Mouse (Mus musculus): ENCODE data around the gene Reep1. TPM values are rescaled to one million over a fixed set of nuclear protein-coding genes. Genes with fewer than 3 reads are reported as not detected.

Reep1 gene
- polyA plus RNA-seq (2014; fragmentation: Nextera tagmentation; extraction: Ambion mirVana) = 19.0 and 23.6 TPM in 2 replicates

DNA sequence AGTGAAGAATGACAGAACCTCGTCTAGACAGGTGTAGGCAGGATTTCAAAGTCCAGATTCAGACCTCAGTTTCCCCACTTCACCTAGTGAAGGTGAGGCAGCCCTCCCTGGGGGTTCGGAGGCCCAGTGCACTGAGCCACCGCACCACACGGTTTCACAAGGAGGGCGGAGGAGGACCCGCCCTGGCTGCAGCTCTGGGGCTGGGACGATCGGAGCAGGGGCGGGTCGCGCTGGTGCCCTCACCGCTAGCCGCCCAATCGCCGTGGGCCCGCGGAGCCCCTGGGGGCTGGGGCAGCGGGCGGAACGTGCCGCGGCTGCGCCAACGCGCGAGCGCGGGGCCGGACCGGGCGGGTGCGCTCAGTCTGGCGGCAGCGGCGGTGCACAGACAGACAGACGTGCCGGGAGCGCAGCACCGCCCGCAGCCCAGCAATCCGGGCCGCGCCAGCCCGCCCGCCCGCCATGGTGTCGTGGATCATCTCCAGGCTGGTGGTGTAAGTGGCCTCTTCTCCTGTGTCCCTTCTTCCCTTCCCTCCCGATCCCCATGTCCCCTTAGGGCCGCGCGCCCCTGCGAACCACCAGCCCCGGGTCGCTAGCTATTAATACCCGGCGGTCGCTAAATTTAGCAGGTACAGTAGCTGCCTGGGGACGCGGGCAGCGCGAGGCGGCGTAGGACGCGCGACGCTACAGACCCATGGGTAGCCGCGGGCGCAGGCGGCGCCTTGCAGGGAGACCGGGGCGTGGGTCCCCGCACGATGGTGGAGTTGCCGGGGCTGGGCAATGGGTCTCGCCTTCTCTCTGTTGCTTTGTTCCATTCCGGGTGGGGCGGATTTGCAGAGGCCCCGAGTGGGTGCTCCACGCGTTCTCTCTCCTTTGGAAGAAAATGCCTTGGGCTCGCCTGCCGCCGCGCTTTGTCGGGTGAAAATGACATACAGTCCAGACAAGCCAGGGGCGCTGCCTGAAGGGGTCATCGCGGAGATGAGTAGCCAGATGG is at the start of gene Reep1:
Reep1 (plus strand) TSS at position 51 of the 991 bp plus-strand sequence.
- under 1% methylated on average over 85 of the region's 91 CpGs for WGBS
- peaks cover 8% of the 10 kb centered on the region in 2 experiments; a peak in 3 of 4 replicates for H3K4me1 ChIP-seq (ENCODE audit: control insufficient read depth in 2 of 2, insufficient read depth in 2 of 2, low read length in 2 of 2)
- H3K4me3 ChIP-seq (ENCODE audit: control insufficient read depth in 1 of 2, insufficient read depth in 1 of 2, low read depth in 1 of 2, low read length in 2 of 2) = peak within 1 kb of the TSS; percentile 57
- no peaks in the 10 kb centered on the region for H3K36me3 ChIP-seq (ENCODE audit: control insufficient read depth, insufficient read depth, low read length)
- peak within 1 kb of the TSS; percentile 83 for H3K9ac ChIP-seq (ENCODE audit: low read length)
- peak within 1 kb of the TSS; percentile 85 to 88 for H3K27ac ChIP-seq (replicated peaks in 1 of 2; ENCODE audit: control insufficient read depth in 1 of 2, insufficient read depth in 1 of 2, low read depth in 2 of 2, low read length in 2 of 2)
- H3K9me3 ChIP-seq (ENCODE audit: control insufficient read depth, low read length) = no peaks in the 10 kb centered on the region
- peak; percentile 89 for ATAC-seq (ENCODE audit: insufficient number of reproducible peaks, insufficient read depth, low FRiP score, low read depth)
- no peaks in the 10 kb centered on the region for H3K27me3 ChIP-seq (ENCODE audit: control insufficient read depth, insufficient read depth, low read length)
- H3K4me2 ChIP-seq (ENCODE audit: low read length) = peak within 1 kb of the TSS; percentile 76

DNA sequence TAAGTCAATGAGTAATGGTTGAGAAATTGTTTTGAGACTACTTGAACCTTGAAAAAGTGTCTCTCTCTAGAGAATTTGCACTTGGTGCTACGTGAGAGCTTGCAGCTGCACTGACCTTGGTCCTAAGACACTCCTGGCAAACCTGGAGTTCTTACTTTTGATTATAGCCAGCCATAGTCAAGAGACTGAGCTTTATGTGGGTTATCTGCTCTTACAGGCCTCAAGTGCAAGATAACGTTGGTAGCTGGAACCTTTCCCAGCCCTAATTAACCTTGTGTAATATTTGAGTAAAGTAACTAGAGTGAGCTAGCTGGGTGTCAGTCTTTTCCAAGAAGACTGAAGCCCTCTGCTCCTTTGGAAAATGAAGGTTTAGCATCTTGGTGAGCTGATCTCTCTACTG is 49.1 kb upstream of the Reep1 start:
- Histone ChIP-seq H3K9ac (ENCODE audit: low read length) (no peak overlapping the region), H3K9me3 (ENCODE audit: control insufficient read depth, low read length) (no peaks in the 10 kb centered on the region), H3K27ac (replicated peaks in 1 of 2; ENCODE audit: control insufficient read depth in 1 of 2, insufficient read depth in 1 of 2, low read depth in 2 of 2, low read length in 2 of 2) (peak overlapping the region; percentile 33 to 65), H3K4me3 (ENCODE audit: control insufficient read depth in 1 of 2, insufficient read depth in 1 of 2, low read depth in 1 of 2, low read length in 2 of 2) (no peak overlapping the region), H3K27me3 (ENCODE audit: control insufficient read depth, insufficient read depth, low read length) (no peaks in the 10 kb centered on the region), H3K36me3 (ENCODE audit: control insufficient read depth, insufficient read depth, low read length) (no peaks in the 10 kb centered on the region), H3K4me1 (ENCODE audit: control insufficient read depth in 2 of 2, insufficient read depth in 2 of 2, low read length in 2 of 2) (peaks cover 7 to 30% of the 10 kb centered on the region in 2 experiments; a peak in 3 of 4 replicates), H3K4me2 (ENCODE audit: low read length) (no peak overlapping the region)
- ATAC-seq (ENCODE audit: insufficient number of reproducible peaks, insufficient read depth, low FRiP score, low read depth) = no peak
- WGBS = 10% methylated on average over 2 of the region's 2 CpGs

DNA sequence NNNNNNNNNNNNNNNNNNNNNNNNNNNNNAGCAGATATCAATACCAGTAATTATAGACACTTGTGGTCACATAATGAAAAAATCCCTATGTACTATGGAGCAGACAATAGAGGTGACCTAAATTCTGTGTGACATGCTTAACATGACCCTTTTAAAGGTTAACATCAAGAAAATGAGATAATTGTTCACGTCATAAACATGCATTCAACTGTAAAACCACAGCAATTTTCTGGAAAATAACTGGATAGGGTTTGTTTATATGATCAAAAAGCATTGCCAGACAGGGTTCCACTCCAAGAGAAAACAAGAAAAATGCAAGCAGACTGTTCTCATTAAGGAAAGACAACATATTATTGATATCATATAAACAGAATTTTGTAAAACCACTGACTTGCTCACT is 42.9 kb upstream of the Reep1 start:
- H3K27ac ChIP-seq (replicated peaks in 1 of 2; ENCODE audit: control insufficient read depth in 1 of 2, insufficient read depth in 1 of 2, low read depth in 2 of 2, low read length in 2 of 2) = no peak overlapping the region
- WGBS = 94% methylated on average over 1 of the region's 1 CpGs
- H3K4me2 ChIP-seq (ENCODE audit: low read length) = no peak overlapping the region
- no peaks in the 10 kb centered on the region for H3K36me3 ChIP-seq (ENCODE audit: control insufficient read depth, insufficient read depth, low read length)
- peaks cover 3 to 6% of the 10 kb centered on the region in 2 experiments; a peak in 2 of 4 replicates for H3K4me1 ChIP-seq (ENCODE audit: control insufficient read depth in 2 of 2, insufficient read depth in 2 of 2, low read length in 2 of 2)
- H3K4me3 ChIP-seq (ENCODE audit: control insufficient read depth in 1 of 2, insufficient read depth in 1 of 2, low read depth in 1 of 2, low read length in 2 of 2) = no peak overlapping the region
- no peaks in the 10 kb centered on the region for H3K9me3 ChIP-seq (ENCODE audit: control insufficient read depth, low read length)
- no peak overlapping the region for H3K9ac ChIP-seq (ENCODE audit: low read length)
- no peaks in the 10 kb centered on the region for H3K27me3 ChIP-seq (ENCODE audit: control insufficient read depth, insufficient read depth, low read length)
- no peak for ATAC-seq (ENCODE audit: insufficient number of reproducible peaks, insufficient read depth, low FRiP score, low read depth)

DNA sequence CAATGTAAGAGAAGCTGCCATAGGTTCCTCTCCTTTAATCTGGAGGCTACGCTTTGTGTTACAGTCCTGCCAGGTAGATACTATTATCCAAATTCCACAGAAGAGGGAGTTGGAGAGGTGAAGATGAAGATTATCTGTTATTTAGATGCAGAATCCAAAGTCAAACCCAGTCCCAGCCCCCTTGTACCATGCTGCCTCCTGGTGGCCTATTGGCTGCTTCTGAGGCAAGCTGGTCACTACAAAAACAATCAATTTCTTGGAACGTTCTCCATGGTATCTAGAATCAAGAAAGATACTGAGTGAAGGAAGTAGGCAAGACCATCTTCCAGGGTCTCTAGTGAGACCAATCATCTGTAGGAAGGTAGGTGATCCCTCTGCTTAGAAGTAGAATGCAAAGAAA is 34.2 kb upstream of the Reep1 start:
- Histone ChIP-seq H3K9me3 (ENCODE audit: control insufficient read depth, low read length) (no peaks in the 10 kb centered on the region), H3K9ac (ENCODE audit: low read length) (no peak overlapping the region), H3K4me3 (ENCODE audit: control insufficient read depth in 1 of 2, insufficient read depth in 1 of 2, low read depth in 1 of 2, low read length in 2 of 2) (no peak overlapping the region), H3K27me3 (ENCODE audit: control insufficient read depth, insufficient read depth, low read length) (no peaks in the 10 kb centered on the region), H3K4me1 (ENCODE audit: control insufficient read depth in 2 of 2, insufficient read depth in 2 of 2, low read length in 2 of 2) (no peaks in the 10 kb centered on the region), H3K36me3 (ENCODE audit: control insufficient read depth, insufficient read depth, low read length) (no peaks in the 10 kb centered on the region), H3K27ac (replicated peaks in 1 of 2; ENCODE audit: control insufficient read depth in 1 of 2, insufficient read depth in 1 of 2, low read depth in 2 of 2, low read length in 2 of 2) (no peak overlapping the region), H3K4me2 (ENCODE audit: low read length) (no peak overlapping the region)
- no peak for ATAC-seq (ENCODE audit: insufficient number of reproducible peaks, insufficient read depth, low FRiP score, low read depth)
- WGBS = 57% methylated on average over 2 of the region's 2 CpGs

DNA sequence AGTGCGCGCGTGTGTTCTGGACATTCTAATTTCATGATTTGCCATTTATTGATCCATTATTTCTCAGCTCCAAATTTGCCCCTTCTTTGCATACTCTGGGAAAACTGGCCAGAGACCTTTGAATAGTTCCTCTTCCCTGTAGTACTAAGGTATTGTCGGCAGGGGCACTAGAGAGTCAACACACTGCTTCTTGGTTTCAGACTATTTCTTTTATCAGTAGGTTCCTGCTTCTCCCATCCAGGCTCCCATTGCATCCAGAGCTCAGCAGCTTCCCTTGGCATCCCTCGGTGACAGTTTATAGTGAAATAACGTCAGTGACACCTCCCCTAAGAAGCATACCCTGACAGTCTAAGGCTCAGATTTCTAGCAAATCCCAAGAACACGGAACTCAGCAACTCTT is 28.5 kb upstream of the Reep1 start:
- H3K4me3 ChIP-seq (ENCODE audit: control insufficient read depth in 1 of 2, insufficient read depth in 1 of 2, low read depth in 1 of 2, low read length in 2 of 2) = no peak overlapping the region
- H3K9ac ChIP-seq (ENCODE audit: low read length) = no peak overlapping the region
- no peaks in the 10 kb centered on the region for H3K4me1 ChIP-seq (ENCODE audit: control insufficient read depth in 2 of 2, insufficient read depth in 2 of 2, low read length in 2 of 2)
- WGBS = 59% methylated on average over 7 of the region's 7 CpGs
- H3K27me3 ChIP-seq (ENCODE audit: control insufficient read depth, insufficient read depth, low read length) = no peaks in the 10 kb centered on the region
- no peaks in the 10 kb centered on the region for H3K9me3 ChIP-seq (ENCODE audit: control insufficient read depth, low read length)
- H3K27ac ChIP-seq (replicated peaks in 1 of 2; ENCODE audit: control insufficient read depth in 1 of 2, insufficient read depth in 1 of 2, low read depth in 2 of 2, low read length in 2 of 2) = no peak overlapping the region
- no peak for ATAC-seq (ENCODE audit: insufficient number of reproducible peaks, insufficient read depth, low FRiP score, low read depth)
- no peaks in the 10 kb centered on the region for H3K36me3 ChIP-seq (ENCODE audit: control insufficient read depth, insufficient read depth, low read length)
- H3K4me2 ChIP-seq (ENCODE audit: low read length) = no peak overlapping the region

DNA sequence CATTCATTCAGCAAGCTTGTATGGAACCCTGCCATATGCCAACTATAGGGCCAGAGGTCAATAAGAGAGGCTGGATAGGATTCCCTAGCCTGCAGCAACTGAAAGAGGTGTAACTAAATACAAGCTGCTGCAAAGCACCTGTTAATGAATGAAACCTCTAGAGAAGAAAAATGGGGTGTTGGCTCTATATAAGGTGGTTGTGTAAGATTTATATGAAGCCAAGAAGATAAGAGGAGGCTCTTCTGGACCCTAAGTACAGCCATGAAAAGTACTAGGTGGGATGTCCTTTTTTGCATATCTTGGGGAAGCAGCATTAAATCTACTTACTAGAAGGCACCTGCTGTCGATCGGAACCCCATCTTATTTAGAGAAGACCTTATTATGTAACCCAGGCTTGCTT is 12.2 kb upstream of the Reep1 start:
- no peak overlapping the region for H3K4me3 ChIP-seq (ENCODE audit: control insufficient read depth in 1 of 2, insufficient read depth in 1 of 2, low read depth in 1 of 2, low read length in 2 of 2)
- H3K36me3 ChIP-seq (ENCODE audit: control insufficient read depth, insufficient read depth, low read length) = no peaks in the 10 kb centered on the region
- no peaks in the 10 kb centered on the region for H3K9me3 ChIP-seq (ENCODE audit: control insufficient read depth, low read length)
- H3K4me1 ChIP-seq (ENCODE audit: control insufficient read depth in 2 of 2, insufficient read depth in 2 of 2, low read length in 2 of 2) = no peaks in the 10 kb centered on the region
- H3K4me2 ChIP-seq (ENCODE audit: low read length) = no peak overlapping the region
- no peak overlapping the region for H3K27ac ChIP-seq (replicated peaks in 1 of 2; ENCODE audit: control insufficient read depth in 1 of 2, insufficient read depth in 1 of 2, low read depth in 2 of 2, low read length in 2 of 2)
- H3K9ac ChIP-seq (ENCODE audit: low read length) = no peak overlapping the region
- H3K27me3 ChIP-seq (ENCODE audit: control insufficient read depth, insufficient read depth, low read length) = no peaks in the 10 kb centered on the region
- no peak for ATAC-seq (ENCODE audit: insufficient number of reproducible peaks, insufficient read depth, low FRiP score, low read depth)
- 91% methylated on average over 2 of the region's 2 CpGs for WGBS

DNA sequence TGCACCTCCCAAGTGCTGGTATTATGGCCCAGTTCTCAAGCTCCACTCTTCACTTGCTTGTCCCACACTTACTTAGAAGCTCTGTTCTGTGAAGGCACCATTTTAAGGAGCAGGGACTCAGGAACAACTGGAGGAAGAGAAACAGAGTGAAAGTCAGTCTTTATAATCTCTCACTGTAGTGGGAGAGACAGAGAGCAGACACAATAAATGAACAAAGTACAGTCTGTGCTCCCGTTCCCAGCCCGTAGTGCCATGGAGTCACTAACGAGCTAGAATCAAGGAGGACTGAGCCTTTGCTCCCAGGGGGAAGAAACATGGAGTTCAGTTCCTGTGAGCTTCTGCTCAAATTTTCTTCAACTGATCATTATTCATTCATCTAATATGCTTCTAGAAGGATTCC is 11.8 kb upstream of the Reep1 start:
- Histone ChIP-seq H3K9me3 (ENCODE audit: control insufficient read depth, low read length) (no peaks in the 10 kb centered on the region), H3K36me3 (ENCODE audit: control insufficient read depth, insufficient read depth, low read length) (no peaks in the 10 kb centered on the region), H3K27ac (replicated peaks in 1 of 2; ENCODE audit: control insufficient read depth in 1 of 2, insufficient read depth in 1 of 2, low read depth in 2 of 2, low read length in 2 of 2) (no peak overlapping the region), H3K4me3 (ENCODE audit: control insufficient read depth in 1 of 2, insufficient read depth in 1 of 2, low read depth in 1 of 2, low read length in 2 of 2) (no peak overlapping the region), H3K4me2 (ENCODE audit: low read length) (no peak overlapping the region), H3K27me3 (ENCODE audit: control insufficient read depth, insufficient read depth, low read length) (no peaks in the 10 kb centered on the region), H3K4me1 (ENCODE audit: control insufficient read depth in 2 of 2, insufficient read depth in 2 of 2, low read length in 2 of 2) (no peaks in the 10 kb centered on the region), H3K9ac (ENCODE audit: low read length) (no peak overlapping the region)
- WGBS = 75% methylated on average over 3 of the region's 3 CpGs
- ATAC-seq (ENCODE audit: insufficient number of reproducible peaks, insufficient read depth, low FRiP score, low read depth) = no peak

All from heart, embryonic 14.5 days (tissue).